Mouse (Mus musculus) T-helper 1 cell (primary cell): ENCODE measurements at regions not wholly inside any gene's neighbourhood (a gene's known extent, or its start where the extent isn't known, plus 50 kb on each side); places are given as distances from the start of the nearest gene placed in this dataset.
"Not testable (repeated sequence)": the region's sequence is repeated elsewhere in the genome, so short reads cannot be mapped to it uniquely, and the experiment has no call there.

Source experiments
- in situ Hi-C: fragments of 300-600 bp; cut with MboI, MseI; formaldehyde crosslinking; loops from one replicate; pipeline ENCODE4 v1.15.1; 2025; ENCODE audit warnings: high pct_unique_total_duplicates

DNA sequence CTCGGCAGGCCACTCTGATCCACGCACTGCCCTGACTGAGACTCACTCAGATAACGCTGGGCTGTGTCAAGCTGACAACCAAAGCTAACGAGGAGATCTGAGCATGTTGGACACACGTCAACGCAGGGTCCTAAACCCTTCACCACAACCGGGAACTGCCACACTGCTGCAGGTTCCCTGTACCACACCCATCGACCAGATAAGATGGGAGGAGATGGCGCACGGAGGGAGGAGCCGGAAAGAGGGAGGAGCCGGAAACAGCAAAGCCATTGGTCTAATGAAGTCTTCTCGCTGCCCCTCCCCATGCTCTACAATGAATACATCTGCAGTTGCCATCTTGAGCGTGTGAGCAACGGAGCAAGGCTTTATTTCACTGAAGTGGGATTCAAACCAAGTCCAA, 182.9 kb upstream of the Rpl38 start:
- in situ Hi-C loops: no loop called here

DNA sequence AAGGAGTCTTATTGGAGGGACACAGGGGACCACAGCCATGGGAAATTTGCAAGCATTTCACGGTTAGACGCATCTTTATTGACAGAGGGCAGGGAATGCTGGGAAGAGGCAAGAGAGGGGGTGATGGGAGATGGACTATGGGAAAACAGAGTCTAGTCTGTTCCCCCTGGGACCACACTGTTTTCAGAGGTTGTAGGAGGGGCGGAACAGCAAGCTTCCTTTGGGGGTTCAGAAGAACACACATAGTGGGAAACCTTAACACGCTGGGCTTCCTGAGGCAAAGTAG, 183.7 kb upstream of the Rpl38 start:
- in situ Hi-C loops: no loop called here

DNA sequence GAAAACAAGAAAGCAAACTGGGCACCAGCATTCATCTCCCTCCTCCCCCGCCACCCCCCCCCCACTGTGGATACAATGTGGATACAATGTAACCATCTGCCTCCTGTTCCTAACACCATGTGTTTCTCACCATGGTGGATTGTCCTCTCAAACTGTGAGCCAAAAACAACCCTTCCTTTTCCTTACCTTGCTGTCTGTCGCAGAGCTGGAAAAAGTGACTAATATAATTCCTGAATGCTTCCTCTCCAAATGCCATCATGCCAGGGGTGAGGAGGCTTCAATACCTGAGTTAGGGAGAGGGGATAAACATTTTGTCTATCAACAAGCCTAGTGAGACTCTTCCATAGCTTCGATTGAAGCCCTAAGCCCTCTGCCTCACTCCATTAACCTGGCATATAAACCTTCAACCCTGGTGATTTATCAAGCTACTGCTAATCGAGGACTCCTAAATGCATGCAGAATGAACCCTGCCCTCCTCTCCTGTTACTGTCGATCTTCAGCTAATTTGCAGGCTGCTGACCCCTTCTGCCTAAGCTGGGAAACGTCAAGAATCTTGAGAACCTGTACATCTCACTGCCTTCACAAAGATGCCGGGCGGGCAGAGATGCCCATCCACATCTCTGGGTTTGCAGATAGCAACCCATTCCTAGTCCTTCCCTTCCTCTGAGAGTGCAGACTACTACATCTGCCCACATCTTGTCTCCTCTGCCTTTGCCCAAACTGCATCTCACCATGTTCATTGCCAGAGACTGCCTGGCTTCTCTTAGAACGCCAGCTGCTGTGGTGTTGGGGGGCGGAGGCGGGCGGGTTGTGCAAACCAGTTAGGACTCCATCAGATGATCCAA, 184.3 kb upstream of the Rpl38 start:
- in situ Hi-C loops: no loop called here

DNA sequence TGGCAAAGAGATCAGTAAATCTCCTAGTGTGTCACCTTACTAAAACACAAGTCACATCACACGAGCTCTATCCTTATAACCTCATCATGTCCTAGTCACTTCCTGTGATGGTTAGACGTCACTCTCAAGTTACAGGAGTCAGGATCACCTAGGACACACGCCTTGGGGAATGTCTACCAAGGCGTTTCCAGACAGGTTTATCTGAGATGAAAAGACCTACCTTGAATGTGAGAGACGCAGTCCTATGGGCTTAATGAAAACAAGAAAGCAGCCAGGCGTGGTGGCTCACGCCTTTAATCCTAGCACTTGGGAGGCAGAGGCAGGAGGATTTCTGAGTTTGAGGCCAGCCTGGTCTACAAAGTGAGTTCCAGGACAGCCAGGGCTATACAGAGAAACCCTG, 185.0 kb upstream of the Rpl38 start:
- in situ Hi-C loops: not testable (repeated sequence)

DNA sequence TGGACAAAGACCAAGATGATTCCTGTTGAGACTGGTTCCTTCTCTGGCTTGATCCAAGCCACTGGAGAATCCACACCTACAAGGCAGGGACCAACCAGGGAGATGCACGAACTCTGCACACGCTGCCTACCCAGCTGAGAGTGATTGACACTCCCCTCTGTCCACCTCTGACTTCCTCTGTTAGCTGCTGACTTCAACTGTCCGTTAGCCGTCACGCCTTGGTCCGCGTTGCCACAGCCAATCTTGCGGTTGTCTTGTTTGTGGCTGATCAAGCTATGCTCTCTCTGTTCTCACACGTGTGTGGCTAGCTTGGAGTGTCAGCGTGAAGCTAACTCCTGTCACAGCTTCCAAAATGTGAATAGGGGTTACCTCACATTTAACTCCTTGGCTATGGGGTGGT, 186.3 kb upstream of the Rpl38 start:
- in situ Hi-C loops: no loop called here

DNA sequence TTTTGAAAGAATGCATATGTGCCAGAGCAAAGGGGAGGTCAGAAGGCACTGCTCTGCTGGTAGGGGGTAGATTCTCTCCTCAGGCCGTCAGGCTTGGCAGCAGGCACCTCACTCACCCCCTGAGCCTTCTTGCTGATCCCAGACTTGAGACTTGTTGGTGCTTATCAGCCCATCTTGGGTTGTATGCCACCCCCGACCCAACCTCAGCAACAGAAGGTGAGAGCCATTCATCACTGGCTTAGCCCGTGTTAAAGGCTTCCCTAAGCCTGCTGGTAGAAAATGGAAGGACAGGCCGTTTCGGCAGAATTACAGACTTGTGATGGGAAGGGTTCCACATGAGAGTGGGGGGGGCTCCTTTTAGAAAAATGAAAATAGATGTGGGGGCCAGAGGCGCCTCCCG, 187.3 kb upstream of the Rpl38 start:
- in situ Hi-C loops: no loop called here

DNA sequence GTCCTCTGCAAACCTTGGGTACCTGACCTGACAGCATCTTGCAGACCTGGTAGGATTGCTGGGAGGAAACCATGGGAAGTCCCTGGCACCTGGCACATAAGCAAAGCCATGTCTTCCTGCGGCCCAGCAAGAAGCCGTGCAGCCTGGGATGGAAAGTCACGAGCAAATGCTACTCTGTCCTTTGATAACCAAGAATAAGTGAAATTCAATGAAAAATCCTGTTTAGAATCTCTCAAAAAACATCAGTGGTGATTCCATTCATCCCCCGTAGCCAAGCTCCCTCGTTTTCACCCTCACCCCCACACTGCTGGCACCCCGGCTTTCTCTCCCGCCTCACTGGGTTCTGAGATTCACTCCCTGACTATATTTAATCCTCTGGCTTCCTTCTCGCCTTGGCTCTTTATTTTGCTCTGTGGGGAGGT, 188.2 kb upstream of the Rpl38 start:
- in situ Hi-C loops: no loop called here

DNA sequence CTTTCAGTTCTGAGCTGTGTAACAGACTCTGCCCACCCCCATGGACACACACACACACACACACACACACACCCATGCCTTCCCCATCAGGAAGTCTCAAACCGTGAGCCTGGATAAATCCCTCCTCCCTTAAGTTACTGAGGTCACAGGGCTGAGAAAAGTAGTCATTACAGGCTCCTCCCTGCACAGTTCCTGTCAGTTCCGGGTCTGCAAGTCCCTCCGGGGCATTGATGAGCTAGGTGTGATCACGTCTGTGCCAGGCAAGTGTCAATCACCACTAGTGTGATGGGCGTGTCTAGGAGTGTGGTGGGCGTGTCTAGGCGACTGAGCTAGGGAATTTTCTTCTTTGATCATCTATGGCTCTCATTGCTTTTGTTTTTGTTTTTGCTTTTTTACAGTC, 189.6 kb upstream of the Rpl38 start:
- in situ Hi-C loops: no loop called here

DNA sequence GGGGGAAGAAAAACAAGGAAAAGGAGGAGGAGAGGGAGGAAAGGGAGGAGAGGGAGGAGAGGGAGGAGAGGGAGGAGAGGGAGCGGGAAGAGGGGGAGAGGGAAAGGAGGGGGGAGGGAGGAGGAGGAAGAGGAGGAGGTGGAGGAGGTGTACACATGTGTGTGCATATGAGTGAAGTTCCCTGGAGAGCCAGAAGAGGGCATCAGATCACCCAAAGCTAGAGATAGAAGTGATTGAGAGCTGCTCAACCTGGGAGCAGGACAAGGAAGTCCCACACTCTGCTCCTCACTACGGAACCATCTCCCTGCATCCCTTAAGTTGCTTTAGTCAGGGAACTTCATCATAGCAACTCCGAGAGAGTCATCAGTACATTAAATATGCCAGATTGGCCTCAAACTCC, 191.0 kb upstream of the Rpl38 start:
- in situ Hi-C loops: no loop called here

DNA sequence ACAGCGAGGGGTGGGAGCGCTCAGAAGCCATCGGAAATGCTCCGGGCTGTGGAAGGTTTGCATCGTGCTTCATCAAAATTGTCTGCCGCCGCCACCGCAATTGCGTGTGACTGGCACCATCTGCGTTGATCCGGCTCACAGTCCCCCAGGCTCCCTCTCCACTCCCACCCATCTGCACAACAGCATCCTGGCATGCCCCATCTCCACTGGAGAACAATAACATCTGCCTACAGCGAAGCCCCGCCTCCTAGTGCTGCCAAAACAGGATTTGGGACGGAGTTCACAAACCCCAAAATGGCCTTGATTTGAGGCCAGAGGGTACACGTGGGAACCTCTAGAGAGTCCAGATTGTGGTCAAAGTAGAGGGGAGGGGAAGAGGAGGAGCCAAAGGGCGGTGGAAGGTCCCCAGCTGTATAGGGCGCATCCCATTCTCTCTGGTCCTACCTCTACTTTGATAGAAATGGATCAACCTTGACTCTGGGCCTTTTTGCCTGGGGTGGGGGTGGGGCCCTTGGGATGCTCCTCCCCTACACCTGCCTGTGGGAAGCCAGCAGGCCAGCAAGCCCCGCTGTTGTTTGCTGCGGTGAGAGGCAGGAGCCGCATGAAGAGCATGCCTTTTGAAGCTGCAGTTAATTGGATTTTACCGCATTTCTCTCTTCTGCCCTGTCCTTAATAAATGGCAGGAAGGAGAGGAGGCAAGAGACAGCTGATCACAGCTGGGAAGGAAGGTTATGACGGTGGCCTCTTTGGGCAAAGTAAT, 195.6 kb upstream of the Rpl38 start:
- in situ Hi-C loops: no loop called here

DNA sequence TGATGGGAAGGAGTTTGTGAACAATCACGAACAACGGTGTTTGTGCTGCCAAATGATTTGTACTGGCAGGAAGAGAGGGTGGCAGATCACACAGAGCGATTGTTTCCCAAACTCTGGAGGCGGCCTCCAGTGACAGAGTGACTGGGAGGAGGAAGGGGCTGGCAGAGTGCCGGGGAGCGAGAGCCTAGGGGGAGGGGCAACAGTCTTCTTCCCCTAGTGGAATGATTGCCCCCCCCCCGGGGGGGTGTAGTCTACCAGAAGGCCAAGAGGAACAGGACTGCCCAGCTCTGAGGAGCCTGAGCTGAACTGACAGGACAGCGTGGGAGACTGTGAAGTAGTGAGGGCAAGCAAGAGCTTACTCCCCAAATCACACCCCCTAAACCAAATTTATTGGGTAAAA, 199.9 kb upstream of the Rpl38 start:
- in situ Hi-C loops: no loop called here

DNA sequence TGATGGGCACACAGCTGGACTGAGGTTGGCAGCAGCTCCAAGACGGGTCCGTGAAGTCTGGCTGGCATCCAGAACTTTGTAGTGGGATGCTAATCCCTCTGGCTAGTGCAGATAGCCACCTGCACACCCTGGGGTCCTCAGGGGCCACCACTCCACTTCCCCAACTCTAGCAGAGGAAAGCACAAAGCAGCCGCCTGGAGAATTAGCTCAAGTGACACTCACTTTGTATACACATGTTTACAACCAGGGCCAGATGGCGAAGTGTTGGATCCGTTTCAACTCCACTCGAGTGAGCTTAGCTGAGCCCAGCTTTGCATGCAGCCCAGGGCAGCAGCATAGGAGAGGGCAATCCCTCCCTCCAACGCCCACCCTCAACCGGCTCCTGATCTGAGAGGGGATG, 200.5 kb upstream of the Rpl38 start:
- in situ Hi-C loops: no loop called here

DNA sequence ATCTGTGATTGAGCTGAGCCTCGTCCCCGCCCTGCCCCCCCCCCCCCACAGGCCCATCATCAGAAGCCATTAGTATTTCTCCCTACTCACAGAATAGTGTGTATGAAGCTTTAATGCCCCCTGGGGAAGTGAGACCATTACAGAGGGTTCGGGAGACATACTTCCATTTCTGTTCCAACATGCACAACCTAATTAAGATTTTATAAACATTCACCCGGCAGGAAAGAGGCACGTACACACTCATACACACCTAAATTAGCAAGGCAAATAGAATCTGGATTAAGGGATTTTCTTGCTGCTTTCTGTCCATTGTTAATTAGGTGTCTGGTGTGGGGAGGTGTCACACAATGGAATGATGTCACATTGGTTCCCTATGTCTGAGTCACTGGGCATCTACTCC, 202.8 kb upstream of the Rpl38 start:
- in situ Hi-C loops: no loop called here

DNA sequence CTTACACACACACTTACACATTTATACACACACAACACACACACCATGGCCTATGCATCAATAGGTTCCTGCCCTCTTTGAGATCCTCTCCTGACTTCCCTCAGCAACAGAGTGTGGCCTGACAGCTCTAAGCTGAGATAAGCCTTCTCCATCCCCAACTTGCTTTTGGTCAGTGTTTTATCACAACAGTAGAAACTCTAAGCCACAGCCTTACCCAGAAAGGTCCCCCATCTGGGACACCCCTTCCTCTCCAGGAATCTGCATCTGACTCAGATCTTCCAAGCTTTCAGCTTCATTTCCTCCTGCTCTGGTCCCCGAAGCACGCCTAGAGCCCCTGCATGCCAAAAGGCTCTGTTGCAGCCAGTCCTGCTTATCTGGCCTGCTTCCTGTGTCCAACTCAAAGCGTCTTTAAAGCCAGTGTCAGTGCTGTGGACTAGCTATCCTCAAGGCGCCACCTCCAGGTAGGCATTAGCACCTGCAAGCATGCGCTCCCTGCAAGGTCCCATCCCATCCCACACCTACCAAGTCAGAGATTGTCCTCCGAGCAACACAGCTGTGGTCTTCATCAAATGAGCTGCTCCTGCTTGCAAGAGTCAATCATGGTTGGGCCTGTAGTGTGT, 205.5 kb upstream of the Rpl38 start:
- in situ Hi-C loops: no loop called here

DNA sequence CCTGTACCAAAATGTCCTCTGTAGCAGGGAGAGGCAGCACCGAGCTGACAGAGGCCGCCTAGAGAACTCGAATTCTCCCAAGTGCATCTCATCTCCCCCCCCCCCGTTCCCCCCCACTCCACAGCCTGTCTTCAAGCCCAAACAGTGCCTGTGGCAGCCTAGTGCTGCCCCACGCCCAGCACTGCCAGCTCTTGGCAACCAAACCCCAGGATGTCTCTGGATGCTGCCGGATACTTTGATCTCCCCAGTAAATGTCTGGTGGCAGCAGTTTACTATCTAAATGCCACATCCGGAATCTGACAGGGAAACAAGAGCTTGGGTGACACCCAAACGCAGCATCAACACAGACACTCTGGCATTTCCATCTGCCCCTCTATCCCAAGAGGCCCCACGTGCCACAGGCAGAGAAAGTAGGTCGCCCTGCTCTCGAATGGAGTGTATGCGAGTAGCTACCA, 213.4 kb upstream of the Rpl38 start:
- in situ Hi-C loops: no loop called here

DNA sequence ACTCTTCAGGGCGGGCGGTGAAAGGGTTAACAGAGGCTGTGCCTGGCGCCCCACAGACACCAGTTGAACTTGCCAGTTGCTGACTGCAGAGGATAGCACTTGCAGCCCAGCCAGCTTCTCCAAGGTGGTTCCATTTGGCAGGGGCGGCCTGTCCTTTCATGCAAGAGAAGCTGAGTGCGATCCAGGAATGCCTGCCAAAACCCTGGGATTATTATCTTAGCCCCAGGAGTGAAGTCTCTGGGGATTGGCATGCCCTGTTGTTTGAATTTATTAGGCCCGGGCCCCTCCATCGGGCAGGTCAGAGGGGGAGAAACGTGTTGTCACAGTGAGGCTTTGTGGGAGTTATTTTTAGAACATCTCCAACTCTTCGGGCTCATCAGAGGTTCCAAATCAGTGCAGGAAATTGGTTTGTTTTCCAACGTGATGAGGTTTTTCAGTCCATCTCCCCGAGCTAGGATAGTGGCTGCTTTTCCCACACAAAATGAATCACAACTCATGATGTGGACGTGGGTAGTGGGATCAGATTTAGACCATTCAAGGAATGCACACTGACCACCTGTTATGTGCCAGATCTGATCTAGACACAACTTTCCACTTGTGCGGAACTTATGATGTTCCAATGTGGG, 219.4 kb upstream of the Rpl38 start:
- in situ Hi-C loops: no loop called here

DNA sequence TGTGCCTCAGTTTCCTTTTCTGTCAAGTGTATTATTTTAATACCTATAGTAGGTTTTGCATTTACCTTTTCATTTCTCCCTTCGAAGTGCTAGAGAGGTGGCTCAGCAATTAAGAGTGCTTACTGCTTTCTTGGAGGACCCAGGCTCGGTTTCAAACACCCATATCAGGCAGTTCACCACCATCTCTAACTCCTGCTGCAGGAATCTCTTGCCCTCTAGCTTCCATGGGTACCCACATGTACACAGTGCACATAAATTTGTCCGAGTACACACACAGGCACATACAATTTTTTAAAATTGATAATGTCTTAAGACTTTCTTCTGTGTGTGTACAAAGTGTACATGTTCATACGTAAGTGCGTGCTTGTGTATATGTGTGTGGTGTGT, 220.9 kb upstream of the Rpl38 start:
- in situ Hi-C loops: no loop called here

DNA sequence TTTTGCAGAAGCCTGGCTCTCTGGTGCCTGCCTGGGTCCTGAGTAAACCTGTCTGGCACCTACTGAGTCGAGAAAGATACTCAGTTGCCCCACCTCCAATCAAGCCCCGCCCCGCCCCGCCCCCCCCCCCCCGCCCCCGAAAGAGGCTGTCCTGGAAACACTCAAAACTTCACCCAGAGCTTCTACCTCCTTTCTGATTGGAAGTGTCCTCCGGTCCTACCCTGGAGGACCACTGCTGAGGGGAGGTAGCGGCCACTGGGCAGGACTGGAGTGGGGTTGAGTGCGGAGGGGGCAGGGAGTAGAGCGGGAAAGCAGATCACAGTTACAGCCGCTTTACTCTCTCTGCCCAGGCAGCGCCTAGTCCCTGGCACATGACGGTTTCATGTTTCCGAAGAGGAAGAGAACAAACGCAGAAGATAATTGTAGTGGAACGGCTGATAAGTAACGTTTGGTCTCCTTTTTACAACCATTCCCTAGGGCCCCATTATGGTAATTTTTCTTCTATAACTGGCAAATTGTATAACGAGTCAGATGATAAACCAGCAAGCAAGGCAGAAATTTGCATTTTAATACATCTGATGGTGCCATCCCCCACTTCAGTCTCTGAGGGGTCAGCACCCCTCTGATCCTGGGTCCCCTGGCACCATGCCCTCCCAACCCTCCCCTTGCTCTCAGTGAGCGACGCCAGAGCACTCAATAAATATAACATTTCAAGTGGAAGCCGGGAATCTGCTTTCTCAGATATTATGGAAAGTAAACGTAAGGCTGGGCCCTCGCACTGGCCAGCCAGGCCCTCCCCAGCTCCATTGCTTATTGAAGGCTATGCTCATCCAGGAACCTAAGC, 221.5 kb upstream of the Rpl38 start:
- in situ Hi-C loops: no loop called here

DNA sequence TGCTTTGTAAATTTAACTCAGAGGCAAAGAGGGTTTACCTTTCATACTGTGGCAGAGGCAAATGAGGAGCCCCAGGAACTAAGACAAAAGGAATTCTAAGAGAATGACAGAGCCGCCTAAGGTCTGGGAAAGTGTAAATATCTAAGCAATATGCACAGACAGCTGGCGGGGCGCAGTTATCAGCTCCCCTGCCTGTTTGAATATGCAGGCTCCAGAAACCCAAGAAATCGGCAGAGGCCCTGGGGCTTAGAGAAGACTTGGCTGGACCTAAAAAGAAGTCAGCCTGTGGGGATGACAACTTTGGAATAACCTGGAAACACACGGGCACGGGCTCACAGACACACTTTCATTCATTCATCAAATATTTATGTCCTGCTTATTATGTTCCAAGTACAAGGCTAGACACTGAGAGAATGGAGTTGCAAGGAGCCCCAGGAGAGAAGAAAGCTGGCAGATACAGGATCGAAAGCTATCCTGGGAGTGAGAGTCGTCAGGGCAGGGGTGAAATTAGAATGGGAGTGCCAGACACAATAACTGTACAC, 222.2 kb upstream of the Rpl38 start:
- in situ Hi-C loops: no loop called here

DNA sequence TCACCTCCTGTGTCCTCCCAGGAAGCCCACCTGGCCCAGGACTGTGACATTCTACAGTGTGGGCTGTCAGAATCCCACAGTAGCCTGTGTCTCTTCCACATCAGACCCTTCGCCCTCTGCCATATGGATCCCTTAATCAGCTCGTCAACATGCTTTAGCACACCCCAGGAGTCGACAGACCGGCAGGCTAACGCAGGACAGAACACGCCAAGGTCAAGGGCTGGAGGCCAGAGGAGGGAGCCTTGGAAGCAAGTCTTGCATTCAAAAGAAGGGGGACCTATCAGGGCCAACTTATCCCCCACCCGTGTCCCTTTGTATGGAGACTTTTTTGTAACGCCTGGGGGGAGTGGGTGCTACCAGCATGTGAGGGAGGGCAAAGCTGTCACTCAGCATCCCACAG, 224.1 kb upstream of the Rpl38 start:
- in situ Hi-C loops: no loop called here

DNA sequence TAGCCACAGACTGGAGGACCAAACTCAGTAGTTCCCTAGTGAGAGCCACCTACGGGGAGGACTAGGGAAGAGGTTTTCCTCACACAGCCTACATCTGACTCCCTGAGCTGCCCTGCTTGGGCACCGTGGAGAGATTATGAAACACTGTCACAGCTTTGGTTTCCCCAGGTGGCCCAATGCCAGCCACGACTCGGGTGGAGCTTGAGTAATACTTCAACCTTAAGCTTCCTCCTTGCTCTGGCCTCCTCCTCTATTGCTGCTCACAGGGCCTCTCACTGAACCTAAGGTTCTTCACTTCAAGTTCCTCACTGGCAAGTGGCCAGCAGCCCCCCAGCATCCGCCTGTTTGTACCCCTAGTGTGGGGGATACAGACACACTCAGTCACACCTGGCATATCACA, 224.9 kb upstream of the Rpl38 start:
- in situ Hi-C loops: no loop called here
